Mouse (Mus musculus): Measurements from ENCODE around the gene Mpp6.

- TF ChIP-seq CTCF (IDR thresholded peaks at IDR 0.05; ENCODE audit: control insufficient read depth, insufficient read depth, low read length), result no peak
- TF ChIP-seq POLR2A (IDR thresholded peaks at IDR 0.05; ENCODE audit: borderline replicate concordance, control insufficient read depth, low read depth, low read length), result no peak
Observed at GRCm38 (mm10) chr6:50192169-50192568, 82.1 kb downstream of the Mpp6 start.

Data from bone marrow, adult 2 months (tissue).